Mouse (Mus musculus) embryonic facial prominence, embryonic 11.5 days (tissue): ENCODE data around the gene Zranb3. TPM values are rescaled to one million over a fixed set of nuclear protein-coding genes. Genes with fewer than 3 reads are reported as not detected.
"Not testable (repeated sequence)": the region's sequence is repeated elsewhere in the genome, so short reads cannot be mapped to it uniquely, and the experiment has no call there.

Experiments
- ATAC-seq: fragments of 200-750 bp; cut with Nextera tagmentation; replicated peaks from 2 replicates; pipeline ENCODE4 v1.8.0; 2017; ENCODE audit warnings: low read depth; ENCODE audit not compliant: insufficient number of reproducible peaks, low FRiP score, low TSS enrichment
- DNase-seq: peaks from one replicate; pipeline ENCODE4 v3.0.0-alpha.2; 2015; ENCODE audit warnings: low spot score
- H3K27ac ChIP-seq: fragments of 300-500 bp; sonication (generic); replicated peaks from 2 replicates; pipeline ENCODE4 v1.5.1; 2014; ENCODE audit warnings: mild to moderate bottlenecking, low read depth, low read length, control low read depth
- H3K27me3 ChIP-seq: fragments of 300-500 bp; sonication (generic); 2 replicates; pipeline ENCODE4 v1.6.1; 2014; ENCODE audit warnings: mild to moderate bottlenecking, low read length, moderate library complexity, mixed read lengths; ENCODE audit not compliant: control insufficient read depth, insufficient read depth
- H3K36me3 ChIP-seq: fragments of 300-500 bp; sonication (generic); replicated peaks from 2 replicates; pipeline ENCODE4 v1.6.1; 2014; ENCODE audit warnings: low read depth, mild to moderate bottlenecking, low read length, moderate library complexity, mixed read lengths; ENCODE audit not compliant: control insufficient read depth, insufficient read depth
- H3K4me1 ChIP-seq: fragments of 300-500 bp; sonication (generic); 2 replicates; pipeline ENCODE4 v1.6.1; 2014; ENCODE audit warnings: low read length, mixed read lengths; ENCODE audit not compliant: control insufficient read depth, insufficient read depth
- H3K4me2 ChIP-seq: fragments of 300-500 bp; sonication (generic); 2 replicates; pipeline ENCODE4 v1.6.1; 2014; ENCODE audit warnings: low read depth, mild to moderate bottlenecking, control low read depth, low read length, moderate library complexity
- H3K4me3 ChIP-seq: fragments of 300-500 bp; sonication (generic); 2 replicates; pipeline ENCODE4 v1.5.1; 2014; ENCODE audit warnings: low read depth, low read length, control low read depth
- H3K9ac ChIP-seq: fragments of 300-500 bp; sonication (generic); replicated peaks from 2 replicates; pipeline ENCODE4 v1.6.1; 2014; ENCODE audit warnings: mild to moderate bottlenecking, control low read depth, low read length
- H3K9me3 ChIP-seq: fragments of 300-500 bp; sonication (generic); replicated peaks from 2 replicates; pipeline ENCODE4 v1.6.1; 2016; ENCODE audit warnings: mild to moderate bottlenecking, low read length, inconsistent platforms, mixed read lengths; ENCODE audit not compliant: control insufficient read depth
- WGBS: fragments of 180-500 bp; shearing (Covaris S2); extraction: QIAGEN DNeasy Blood & Tissue Kit; methylation state at CpG from one replicate; pipeline ENCODE4 v1.1.7; 2014; 5-methylcytosine and 5-hydroxymethylcytosine counted together
- polyA plus RNA-seq: library from polyadenylated mRNA; unstranded; fragments of >200 nt; fragmentation: Nextera tagmentation; extraction: Ambion mirVana; gene quantifications from 2 replicates; pipeline ENCODE4 v1.2.1, GENCODE M21; 2014

Gene Zranb3
- polyA plus RNA-seq, 1 experiment from 2014 or later = 17.5 TPM

- H3K4me2 ChIP-seq = no peak overlapping the region
- H3K9ac ChIP-seq = no peak overlapping the region
- no peak for DNase-seq
- no peaks in the 10 kb centered on the region for H3K27me3 ChIP-seq
- H3K4me1 ChIP-seq = no peaks in the 10 kb centered on the region
- no peak for ATAC-seq
- H3K4me3 ChIP-seq = no peak overlapping the region
- H3K36me3 ChIP-seq = no peaks in the 10 kb centered on the region
- no peak overlapping the region for H3K27ac ChIP-seq
- 83% methylated on average over 2 of the region's 2 CpGs for WGBS
- H3K9me3 ChIP-seq = no peaks in the 10 kb centered on the region
Observed at GRCm38 (mm10) chr1:128020001-128020770, 82.7 kb downstream of the Zranb3 start.

DNA sequence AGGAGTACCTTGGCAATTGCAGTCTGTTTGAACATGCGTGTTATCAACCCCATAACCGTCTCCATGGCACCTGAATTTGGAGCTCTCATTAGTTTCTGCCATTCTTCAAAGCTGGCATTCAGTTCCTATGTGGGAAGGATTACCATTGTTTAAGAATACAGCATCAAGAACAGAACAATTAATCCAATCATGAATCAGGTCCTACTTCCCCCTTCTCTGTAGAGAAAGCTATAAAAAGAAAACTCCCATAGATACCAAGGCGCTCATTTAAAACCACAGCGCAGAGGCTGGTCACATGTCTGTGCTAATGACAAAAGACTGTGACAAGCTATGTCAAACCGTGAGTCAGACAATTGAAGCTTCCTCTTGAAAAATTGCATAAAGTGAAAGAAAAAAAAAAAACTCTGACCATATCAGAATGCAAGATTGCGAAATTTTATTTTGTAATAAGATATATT lies 86.8 kb downstream of the Zranb3 start:
- H3K4me3 ChIP-seq = no peak overlapping the region
- DNase-seq (no peak), ATAC-seq (no peak)
- H3K9me3 ChIP-seq = no peaks in the 10 kb centered on the region
- H3K4me2 ChIP-seq = no peak overlapping the region
- no peaks in the 10 kb centered on the region for H3K27me3 ChIP-seq
- H3K36me3 ChIP-seq = no peaks in the 10 kb centered on the region
- H3K27ac ChIP-seq = no peak overlapping the region
- no peak overlapping the region for H3K9ac ChIP-seq
- no peaks in the 10 kb centered on the region for H3K4me1 ChIP-seq
- WGBS = 93% methylated on average over 6 of the region's 6 CpGs

DNA sequence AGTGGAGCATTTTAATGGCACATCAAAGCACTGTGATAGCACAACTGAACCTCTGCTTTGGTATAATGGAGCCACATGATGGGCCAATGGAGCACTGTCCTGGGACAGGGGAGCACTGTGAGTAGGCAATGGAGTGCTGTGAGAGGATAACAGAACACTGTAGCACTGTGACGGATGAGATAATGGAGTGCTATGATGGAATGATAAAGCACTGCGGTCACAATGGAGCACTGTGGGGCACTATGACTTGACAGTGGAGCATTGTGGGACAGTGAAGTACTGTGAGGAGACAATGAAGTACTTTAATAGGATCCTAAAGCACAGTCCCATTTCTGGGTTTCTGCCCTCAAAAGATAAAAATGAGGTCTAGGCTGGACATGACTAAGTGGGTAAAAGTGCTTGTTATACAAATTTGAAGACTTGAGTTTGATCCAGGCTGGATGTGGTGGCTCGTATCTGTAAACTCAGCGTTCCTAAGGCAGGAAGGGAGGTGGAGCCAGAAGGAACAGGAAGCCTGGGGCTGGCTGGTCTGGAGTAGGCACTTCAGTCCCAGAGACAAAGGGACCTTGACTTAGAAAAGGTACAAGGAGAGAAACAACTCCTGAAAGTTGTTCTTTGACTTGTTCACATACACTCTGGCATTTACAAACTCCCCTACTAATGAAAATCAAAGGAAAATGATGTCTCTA lies 89.0 kb downstream of the Zranb3 start:
- Histone ChIP-seq H3K4me3 (no peak overlapping the region), H3K36me3 (no peaks in the 10 kb centered on the region), H3K27ac (no peak overlapping the region), H3K4me2 (no peak overlapping the region), H3K4me1 (no peaks in the 10 kb centered on the region), H3K9ac (no peak overlapping the region), H3K9me3 (no peaks in the 10 kb centered on the region), H3K27me3 (no peaks in the 10 kb centered on the region)
- WGBS = 85% methylated on average over 4 of the region's 4 CpGs
- ATAC-seq (no peak), DNase-seq (no peak)

DNA sequence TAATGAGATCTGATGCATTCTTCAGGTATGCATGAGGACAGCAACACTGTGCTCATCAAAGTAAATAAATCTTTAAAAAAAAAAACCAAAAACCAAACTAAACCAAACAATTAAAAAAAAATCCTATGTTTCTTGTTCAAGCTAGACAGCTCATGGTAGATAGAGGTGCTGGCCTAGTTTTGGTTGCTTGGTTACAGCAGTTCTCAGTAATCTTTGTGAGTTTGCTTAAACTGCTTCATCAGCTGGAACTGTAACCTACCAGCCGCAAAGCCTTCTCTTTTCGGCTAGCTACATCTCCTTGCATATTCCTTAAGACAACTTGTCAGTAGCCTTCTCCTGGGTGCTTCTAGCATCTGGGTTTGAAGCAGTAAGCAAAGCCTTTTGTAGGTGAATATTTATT lies 93.1 kb downstream of the Zranb3 start:
- Histone ChIP-seq H3K27me3 (no peaks in the 10 kb centered on the region), H3K27ac (no peak overlapping the region), H3K4me2 (no peak overlapping the region), H3K36me3 (no peaks in the 10 kb centered on the region), H3K9ac (no peak overlapping the region), H3K9me3 (no peaks in the 10 kb centered on the region), H3K4me3 (no peak overlapping the region), H3K4me1 (no peaks in the 10 kb centered on the region)
- ATAC-seq (no peak), DNase-seq (no peak)
- 95% methylated on average over 2 of the region's 2 CpGs for WGBS

DNA sequence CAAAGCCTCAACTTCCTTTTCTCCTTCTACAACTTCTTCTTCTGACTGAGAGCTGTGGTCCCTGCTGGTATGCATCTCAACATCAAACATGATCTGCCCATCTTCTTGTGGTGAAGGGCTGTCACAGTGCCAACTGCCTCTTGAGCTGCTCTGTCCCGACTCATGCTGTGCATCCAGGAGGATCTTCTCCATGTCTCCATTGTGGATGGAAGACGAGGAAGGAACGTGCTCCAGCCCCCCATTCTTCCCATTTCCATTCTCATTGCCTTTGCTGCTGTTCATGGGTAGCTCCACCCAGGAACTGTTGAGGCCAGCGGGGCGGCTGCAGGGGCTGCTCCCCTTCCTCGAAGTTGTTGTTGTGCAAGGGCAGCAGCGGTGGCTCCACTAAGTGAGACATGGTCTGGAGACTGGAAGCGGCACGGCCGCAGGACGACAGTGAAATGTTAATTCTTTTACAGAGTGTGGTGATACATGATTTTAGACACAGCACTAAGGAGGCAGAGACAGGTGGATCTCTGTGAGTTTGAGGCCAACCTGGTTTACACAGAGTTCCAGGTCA lies 96.7 kb downstream of the Zranb3 start:
- not testable (repeated sequence) for H3K27ac ChIP-seq, H3K9ac ChIP-seq, H3K4me2 ChIP-seq, ATAC-seq, H3K9me3 ChIP-seq, H3K36me3 ChIP-seq, DNase-seq, H3K4me3 ChIP-seq, H3K4me1 ChIP-seq, H3K27me3 ChIP-seq
- 88% methylated on average over 11 of the region's 11 CpGs for WGBS

DNA sequence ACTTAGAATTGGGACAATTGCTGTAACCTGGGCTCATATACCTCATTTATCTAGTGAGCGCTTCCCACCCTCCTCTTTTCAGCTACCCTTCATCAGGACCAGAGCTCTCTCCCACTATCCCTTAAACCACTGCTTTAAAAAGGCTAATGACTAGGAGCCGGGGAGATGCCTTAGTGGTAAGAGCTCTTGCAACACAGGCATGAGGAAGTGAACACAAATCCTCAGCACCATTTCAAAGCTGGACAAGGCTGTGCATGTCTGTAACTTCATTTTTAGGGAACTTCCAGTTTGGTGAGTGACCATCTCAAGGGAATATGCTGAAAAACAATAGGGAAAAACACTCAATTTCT lies 98.5 kb downstream of the Zranb3 start:
- Histone ChIP-seq H3K4me3 (no peak overlapping the region), H3K9me3 (no peaks in the 10 kb centered on the region), H3K4me1 (no peaks in the 10 kb centered on the region), H3K36me3 (no peaks in the 10 kb centered on the region), H3K4me2 (no peak overlapping the region), H3K9ac (no peak overlapping the region), H3K27ac (no peak overlapping the region), H3K27me3 (no peaks in the 10 kb centered on the region)
- WGBS = 84% methylated on average over 2 of the region's 2 CpGs
- DNase-seq = no peak
- no peak for ATAC-seq

DNA sequence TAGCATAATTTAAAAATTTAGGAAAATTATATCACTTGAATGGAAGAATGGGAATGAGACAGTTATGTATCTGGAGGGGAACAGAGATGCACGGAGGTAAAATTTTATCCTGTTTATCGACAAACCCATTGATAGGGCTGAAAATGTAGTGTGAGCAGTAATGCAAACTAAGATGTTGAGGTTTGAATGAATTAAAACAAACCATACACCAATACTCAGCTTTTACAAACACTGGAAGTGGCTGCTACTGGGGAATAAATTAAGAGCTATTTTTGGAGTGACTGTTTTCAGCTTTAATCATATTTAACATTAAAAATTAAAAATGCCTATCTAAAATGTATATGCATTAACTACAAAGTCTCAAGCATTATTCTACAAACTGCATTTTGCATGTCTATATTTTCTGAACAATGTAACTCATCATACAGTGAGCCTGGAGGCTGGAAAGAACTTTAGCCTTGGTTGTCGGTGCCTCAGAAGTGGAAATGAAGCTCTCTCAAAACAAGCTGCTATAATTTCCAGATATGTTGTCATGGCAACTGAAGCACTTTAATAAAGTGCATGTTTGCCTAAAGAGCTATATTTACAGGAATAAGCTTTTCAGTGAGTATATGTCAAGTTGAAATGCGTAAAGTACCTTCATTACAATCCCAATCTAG lies 99.0 kb downstream of the Zranb3 start:
- Histone ChIP-seq H3K4me2 (no peak overlapping the region), H3K9me3 (no peaks in the 10 kb centered on the region), H3K4me3 (no peak overlapping the region), H3K9ac (no peak overlapping the region), H3K27me3 (no peaks in the 10 kb centered on the region), H3K36me3 (no peaks in the 10 kb centered on the region), H3K4me1 (no peaks in the 10 kb centered on the region), H3K27ac (no peak overlapping the region)
- WGBS = 91% methylated on average over 4 of the region's 4 CpGs
- DNase-seq (no peak), ATAC-seq (no peak)

DNA sequence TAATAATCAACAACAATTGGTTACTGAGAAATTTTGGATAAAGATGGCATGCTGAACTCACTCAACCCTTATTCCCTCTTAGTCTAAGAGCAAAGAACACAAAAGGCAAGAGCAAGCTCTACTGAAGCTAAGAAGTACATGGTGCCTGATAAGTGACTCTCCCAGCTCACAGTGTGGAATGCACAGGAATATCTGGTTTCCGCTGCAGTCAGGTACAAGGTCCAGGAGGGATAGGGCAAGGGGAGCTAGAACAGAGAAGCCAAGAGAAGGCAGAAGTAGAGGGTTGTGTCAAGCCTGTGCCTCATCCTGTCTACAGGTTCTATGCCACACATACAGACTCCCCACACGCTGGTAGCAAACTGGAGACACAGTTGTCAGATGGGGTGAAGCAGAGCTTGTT lies 100.7 kb downstream of the Zranb3 start:
- no peak overlapping the region for H3K9ac ChIP-seq
- ATAC-seq = no peak

More for the DNA sequence above, 100.7 kb downstream of the Zranb3 start:
- 89% methylated on average over 2 of the region's 2 CpGs for WGBS
- Histone ChIP-seq H3K4me3 (no peak overlapping the region), H3K27me3 (no peaks in the 10 kb centered on the region), H3K9me3 (no peaks in the 10 kb centered on the region), H3K27ac (no peak overlapping the region), H3K4me2 (no peak overlapping the region), H3K36me3 (no peaks in the 10 kb centered on the region), H3K4me1 (no peaks in the 10 kb centered on the region)
- DNase-seq = no peak
